Mouse (Mus musculus): Measurements from ENCODE around the gene Mcrip2. TPM values are rescaled to one million over a fixed set of nuclear protein-coding genes. Genes with fewer than 3 reads are reported as not detected.

The Mcrip2 gene
- total RNA-seq (2014; rRNA removed; ENCODE audit: low replicate concordance) (202 and 225 TPM in 2 replicates), polyA plus RNA-seq (2015; fragmentation: Nextera tagmentation; extraction: Ambion mirVana) (346 and 357 TPM in 2 replicates)

GRCm38 (mm10) chr17:25868601-25869191 is at the start of gene Mcrip2:
Mcrip2 (minus strand) TSS chr17:25868764.
- DNase-seq (ENCODE audit: low spot score): peak; percentile 87
- peaks cover 12% of the 10 kb centered on the region for H3K4me1 ChIP-seq (ENCODE audit: control insufficient read depth, insufficient read depth)
- peak within 1 kb of the TSS; percentile 86 for H3K4me3 ChIP-seq (ENCODE audit: low read depth, low read length)
- no peaks in the 10 kb centered on the region for H3K27me3 ChIP-seq (ENCODE audit: control insufficient read depth, insufficient read depth, low read length)
- peak; percentile 87 for ATAC-seq (ENCODE audit: insufficient read depth, low read depth)
- peak within 1 kb of the TSS; percentile 99 for H3K27ac ChIP-seq (ENCODE audit: low read depth)
- peaks cover 12% of the 10 kb centered on the region for H3K36me3 ChIP-seq (replicated peaks; ENCODE audit: control insufficient read depth, insufficient read depth, low read length)
- no peaks in the 10 kb centered on the region for H3K9me3 ChIP-seq (replicated peaks; ENCODE audit: control insufficient read depth, low read length)
- H3K4me2 ChIP-seq (ENCODE audit: low read depth, low read length): peak within 1 kb of the TSS; percentile 94
- WGBS: 0% methylated on average over 24 of the region's 24 CpGs
- peak; percentile 29 for TF ChIP-seq CTCF (IDR thresholded peaks at IDR 0.05; ENCODE audit: low read depth)
- no peak; the same call in 1 of the 2 replicates for TF ChIP-seq EP300 (IDR thresholded peaks at IDR 0.05; ENCODE audit: low read depth)
- peak within 1 kb of the TSS; percentile 93 for H3K9ac ChIP-seq (replicated peaks; ENCODE audit: low read depth, low read length)

GRCm38 (mm10) chr17:25918037-25918750 is 49.6 kb upstream of the Mcrip2 start:
- H3K4me1 ChIP-seq (ENCODE audit: control insufficient read depth, insufficient read depth): peaks cover 21% of the 10 kb centered on the region
- H3K27ac ChIP-seq (ENCODE audit: low read depth): no peak overlapping the region
- peak overlapping the region; percentile 98 for H3K4me3 ChIP-seq (ENCODE audit: low read depth, low read length)
- no peak for ATAC-seq (ENCODE audit: insufficient read depth, low read depth)
- peak overlapping the region; percentile 75 for H3K4me2 ChIP-seq (ENCODE audit: low read depth, low read length)
- no peaks in the 10 kb centered on the region for H3K36me3 ChIP-seq (replicated peaks; ENCODE audit: control insufficient read depth, insufficient read depth, low read length)
- WGBS: 71% methylated on average over 9 of the region's 9 CpGs
- DNase-seq (ENCODE audit: low spot score): no peak
- no peaks in the 10 kb centered on the region for H3K9me3 ChIP-seq (replicated peaks; ENCODE audit: control insufficient read depth, low read length)
- peak overlapping the region; percentile 93 for H3K9ac ChIP-seq (replicated peaks; ENCODE audit: low read depth, low read length)
- H3K27me3 ChIP-seq (ENCODE audit: control insufficient read depth, insufficient read depth, low read length): no peaks in the 10 kb centered on the region
- no peak for TF ChIP-seq CTCF (IDR thresholded peaks at IDR 0.05; ENCODE audit: low read depth)

GRCm38 (mm10) chr17:25916931-25917647 is 48.5 kb upstream of the Mcrip2 start:
- no peak for TF ChIP-seq CTCF (IDR thresholded peaks at IDR 0.05; ENCODE audit: low read depth)
- TF ChIP-seq EP300 (IDR thresholded peaks at IDR 0.05; ENCODE audit: low read depth): no peak
- no peak overlapping the region for H3K27ac ChIP-seq (ENCODE audit: low read depth)
- WGBS: 74% methylated on average over 8 of the region's 8 CpGs
- no peaks in the 10 kb centered on the region for H3K36me3 ChIP-seq (replicated peaks; ENCODE audit: control insufficient read depth, insufficient read depth, low read length)
- H3K4me1 ChIP-seq (ENCODE audit: control insufficient read depth, insufficient read depth): peaks cover 22% of the 10 kb centered on the region
- DNase-seq (ENCODE audit: low spot score) (no peak), ATAC-seq (ENCODE audit: insufficient read depth, low read depth) (no peak)
- H3K9me3 ChIP-seq (replicated peaks; ENCODE audit: control insufficient read depth, low read length): no peaks in the 10 kb centered on the region
- no peak overlapping the region for H3K9ac ChIP-seq (replicated peaks; ENCODE audit: low read depth, low read length)
- H3K4me2 ChIP-seq (ENCODE audit: low read depth, low read length): no peak overlapping the region
- H3K4me3 ChIP-seq (ENCODE audit: low read depth, low read length): no peak overlapping the region
- H3K27me3 ChIP-seq (ENCODE audit: control insufficient read depth, insufficient read depth, low read length): no peaks in the 10 kb centered on the region

- TF ChIP-seq CTCF (IDR thresholded peaks at IDR 0.05; ENCODE audit: low read depth) (no peak), EP300 (IDR thresholded peaks at IDR 0.05; ENCODE audit: low read depth) (no peak)
- H3K4me3 ChIP-seq (ENCODE audit: low read depth, low read length): no peak overlapping the region
- H3K36me3 ChIP-seq (replicated peaks; ENCODE audit: control insufficient read depth, insufficient read depth, low read length): no peaks in the 10 kb centered on the region
- peaks cover 22% of the 10 kb centered on the region for H3K4me1 ChIP-seq (ENCODE audit: control insufficient read depth, insufficient read depth)
- no peak overlapping the region for H3K4me2 ChIP-seq (ENCODE audit: low read depth, low read length)
- H3K27ac ChIP-seq (ENCODE audit: low read depth): peak overlapping the region; percentile 71
- H3K9ac ChIP-seq (replicated peaks; ENCODE audit: low read depth, low read length): no peak overlapping the region
- DNase-seq (ENCODE audit: low spot score): no peak
- H3K27me3 ChIP-seq (ENCODE audit: control insufficient read depth, insufficient read depth, low read length): no peaks in the 10 kb centered on the region
- 61% methylated on average over 4 of the region's 4 CpGs for WGBS
- no peaks in the 10 kb centered on the region for H3K9me3 ChIP-seq (replicated peaks; ENCODE audit: control insufficient read depth, low read length)
- no peak for ATAC-seq (ENCODE audit: insufficient read depth, low read depth)
These were observed 45.7 kb upstream of the Mcrip2 start for GRCm38 (mm10) chr17:25914295-25914694.

- DNase-seq (ENCODE audit: low spot score): no peak
- H3K9ac ChIP-seq (replicated peaks; ENCODE audit: low read depth, low read length): no peak overlapping the region; the same call in 1 of the 2 replicates
- no peak for ATAC-seq (ENCODE audit: insufficient read depth, low read depth)
- WGBS: 21% methylated on average over 1 of the region's 1 CpGs
- no peaks in the 10 kb centered on the region for H3K36me3 ChIP-seq (replicated peaks; ENCODE audit: control insufficient read depth, insufficient read depth, low read length)
- peaks cover 21% of the 10 kb centered on the region for H3K4me1 ChIP-seq (ENCODE audit: control insufficient read depth, insufficient read depth)
- no peak for TF ChIP-seq CTCF (IDR thresholded peaks at IDR 0.05; ENCODE audit: low read depth)
- no peak for TF ChIP-seq EP300 (IDR thresholded peaks at IDR 0.05; ENCODE audit: low read depth)
- H3K4me3 ChIP-seq (ENCODE audit: low read depth, low read length): peak overlapping the region; percentile 7; the same call in 1 of the 2 replicates
- peak overlapping the region; percentile 71 for H3K27ac ChIP-seq (ENCODE audit: low read depth)
- H3K27me3 ChIP-seq (ENCODE audit: control insufficient read depth, insufficient read depth, low read length): no peaks in the 10 kb centered on the region
- H3K9me3 ChIP-seq (replicated peaks; ENCODE audit: control insufficient read depth, low read length): no peaks in the 10 kb centered on the region
- peak overlapping the region; percentile 41 for H3K4me2 ChIP-seq (ENCODE audit: low read depth, low read length)
These were observed 45.3 kb upstream of the Mcrip2 start for GRCm38 (mm10) chr17:25913877-25914275.

All from heart, postnatal 0 days (tissue).